Mouse (Mus musculus): ENCODE data around the gene Lgmn. TPM values are rescaled to one million over a fixed set of nuclear protein-coding genes. Genes with fewer than 3 reads are reported as not detected.
A peak's percentile ranks its signal among the peaks of the same experiment; 100 is the strongest.

Lgmn gene
- polyA plus RNA-seq, 1 experiment from 2014 or later: 120 TPM

- Histone ChIP-seq H3K27me3 (ENCODE audit: control insufficient read depth, insufficient read depth, low read length) (no peaks in the 10 kb centered on the region), H3K27ac (replicated peaks in 1 of 2; ENCODE audit: control insufficient read depth in 1 of 2, insufficient read depth in 1 of 2, low read depth in 2 of 2, low read length in 2 of 2) (no peak overlapping the region), H3K4me3 (ENCODE audit: control insufficient read depth in 1 of 2, insufficient read depth in 1 of 2, low read depth in 1 of 2, low read length in 2 of 2) (no peak overlapping the region), H3K9me3 (ENCODE audit: control insufficient read depth, low read length) (no peaks in the 10 kb centered on the region), H3K9ac (ENCODE audit: low read length) (no peak overlapping the region), H3K4me1 (ENCODE audit: control insufficient read depth in 2 of 2, insufficient read depth in 2 of 2, low read length in 2 of 2) (no peaks in the 10 kb centered on the region), H3K36me3 (ENCODE audit: control insufficient read depth, insufficient read depth, low read length) (peaks cover 90% of the 10 kb centered on the region), H3K4me2 (ENCODE audit: low read length) (no peak overlapping the region)
- ATAC-seq (ENCODE audit: insufficient number of reproducible peaks, insufficient read depth, low FRiP score, low read depth): no peak
- WGBS: 91% methylated on average over 2 of the region's 2 CpGs
Measured at GRCm38 (mm10) chr12:102391109-102391508, 48.5 kb downstream of the Lgmn start.

DNA sequence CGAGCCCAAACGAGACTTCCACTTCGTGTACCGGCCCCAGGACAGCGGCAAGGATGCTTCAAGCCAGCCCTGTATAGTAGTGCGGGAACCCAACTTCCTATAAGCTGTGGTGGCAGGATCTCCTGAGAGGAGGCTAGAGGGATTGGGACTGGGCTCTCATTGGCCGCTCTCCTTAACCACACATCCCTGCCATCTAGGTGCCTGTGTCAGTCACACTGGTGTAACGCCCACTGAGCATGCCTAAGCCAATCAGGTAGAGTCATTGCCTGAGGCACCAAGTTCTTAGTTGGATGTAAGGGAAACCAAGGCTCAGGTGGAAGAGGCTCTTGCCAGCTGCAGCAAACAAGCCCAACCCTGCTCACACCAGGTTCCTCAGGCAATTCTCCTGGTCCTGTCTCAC lies 49.6 kb downstream of the Lgmn start:
- no peaks in the 10 kb centered on the region for H3K27me3 ChIP-seq (ENCODE audit: control insufficient read depth, insufficient read depth, low read length)
- no peak overlapping the region for H3K9ac ChIP-seq (ENCODE audit: low read length)
- H3K9me3 ChIP-seq (ENCODE audit: control insufficient read depth, low read length): no peaks in the 10 kb centered on the region
- no peak overlapping the region for H3K4me3 ChIP-seq (ENCODE audit: control insufficient read depth in 1 of 2, insufficient read depth in 1 of 2, low read depth in 1 of 2, low read length in 2 of 2)
- H3K36me3 ChIP-seq (ENCODE audit: control insufficient read depth, insufficient read depth, low read length): peaks cover 87% of the 10 kb centered on the region
- no peak for ATAC-seq (ENCODE audit: insufficient number of reproducible peaks, insufficient read depth, low FRiP score, low read depth)
- WGBS: 45% methylated on average over 8 of the region's 8 CpGs
- no peak overlapping the region for H3K27ac ChIP-seq (replicated peaks in 1 of 2; ENCODE audit: control insufficient read depth in 1 of 2, insufficient read depth in 1 of 2, low read depth in 2 of 2, low read length in 2 of 2)
- no peak overlapping the region for H3K4me2 ChIP-seq (ENCODE audit: low read length)
- no peaks in the 10 kb centered on the region for H3K4me1 ChIP-seq (ENCODE audit: control insufficient read depth in 2 of 2, insufficient read depth in 2 of 2, low read length in 2 of 2)

- ATAC-seq (ENCODE audit: insufficient number of reproducible peaks, insufficient read depth, low FRiP score, low read depth): peak; percentile 24; the same call in 1 of the 2 replicates
Measured at GRCm38 (mm10) chr12:102387219-102387917, 52.2 kb downstream of the Lgmn start.

DNA sequence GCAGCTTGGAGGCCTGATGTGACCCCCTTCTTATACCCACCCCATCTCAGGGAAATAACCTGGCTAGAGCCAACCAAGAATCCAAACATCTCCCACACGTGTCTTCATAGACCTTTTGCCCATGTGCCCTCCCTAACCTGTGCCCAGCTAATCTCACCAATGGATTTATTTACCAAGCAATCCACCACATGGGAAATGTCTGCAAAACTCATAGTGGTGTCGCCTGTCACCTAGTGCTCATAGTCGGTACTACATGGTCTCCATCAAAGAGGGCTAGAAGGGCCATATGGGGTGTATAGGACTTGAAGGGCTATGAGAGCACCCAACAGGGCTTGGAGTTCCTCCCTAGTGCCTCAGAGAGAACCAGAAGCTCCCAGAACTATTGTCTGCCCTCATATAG lies 54.8 kb downstream of the Lgmn start:
- H3K27me3 ChIP-seq (ENCODE audit: control insufficient read depth, insufficient read depth, low read length): no peaks in the 10 kb centered on the region
- peaks cover 64% of the 10 kb centered on the region for H3K36me3 ChIP-seq (ENCODE audit: control insufficient read depth, insufficient read depth, low read length)
- H3K4me1 ChIP-seq (ENCODE audit: control insufficient read depth in 2 of 2, insufficient read depth in 2 of 2, low read length in 2 of 2): no peaks in the 10 kb centered on the region
- no peak for ATAC-seq (ENCODE audit: insufficient number of reproducible peaks, insufficient read depth, low FRiP score, low read depth)
- H3K9me3 ChIP-seq (ENCODE audit: control insufficient read depth, low read length): no peaks in the 10 kb centered on the region
- H3K4me2 ChIP-seq (ENCODE audit: low read length): no peak overlapping the region
- no peak overlapping the region for H3K4me3 ChIP-seq (ENCODE audit: control insufficient read depth in 1 of 2, insufficient read depth in 1 of 2, low read depth in 1 of 2, low read length in 2 of 2)
- no peak overlapping the region for H3K27ac ChIP-seq (replicated peaks in 1 of 2; ENCODE audit: control insufficient read depth in 1 of 2, insufficient read depth in 1 of 2, low read depth in 2 of 2, low read length in 2 of 2)
- WGBS: 28% methylated on average over 3 of the region's 3 CpGs
- H3K9ac ChIP-seq (ENCODE audit: low read length): no peak overlapping the region

More at GRCm38 (mm10) chr12:102387219-102387917, 52.2 kb downstream of the Lgmn start:
- no peak overlapping the region for H3K27ac ChIP-seq (replicated peaks in 1 of 2; ENCODE audit: control insufficient read depth in 1 of 2, insufficient read depth in 1 of 2, low read depth in 2 of 2, low read length in 2 of 2)
- no peaks in the 10 kb centered on the region for H3K9me3 ChIP-seq (ENCODE audit: control insufficient read depth, low read length)
- H3K36me3 ChIP-seq (ENCODE audit: control insufficient read depth, insufficient read depth, low read length): peaks cover 79% of the 10 kb centered on the region
- 57% methylated on average over 16 of the region's 16 CpGs for WGBS
- no peak overlapping the region for H3K9ac ChIP-seq (ENCODE audit: low read length)
- no peak overlapping the region for H3K4me3 ChIP-seq (ENCODE audit: control insufficient read depth in 1 of 2, insufficient read depth in 1 of 2, low read depth in 1 of 2, low read length in 2 of 2)
- no peak overlapping the region for H3K4me2 ChIP-seq (ENCODE audit: low read length)
- H3K4me1 ChIP-seq (ENCODE audit: control insufficient read depth in 2 of 2, insufficient read depth in 2 of 2, low read length in 2 of 2): no peaks in the 10 kb centered on the region
- no peaks in the 10 kb centered on the region for H3K27me3 ChIP-seq (ENCODE audit: control insufficient read depth, insufficient read depth, low read length)

DNA sequence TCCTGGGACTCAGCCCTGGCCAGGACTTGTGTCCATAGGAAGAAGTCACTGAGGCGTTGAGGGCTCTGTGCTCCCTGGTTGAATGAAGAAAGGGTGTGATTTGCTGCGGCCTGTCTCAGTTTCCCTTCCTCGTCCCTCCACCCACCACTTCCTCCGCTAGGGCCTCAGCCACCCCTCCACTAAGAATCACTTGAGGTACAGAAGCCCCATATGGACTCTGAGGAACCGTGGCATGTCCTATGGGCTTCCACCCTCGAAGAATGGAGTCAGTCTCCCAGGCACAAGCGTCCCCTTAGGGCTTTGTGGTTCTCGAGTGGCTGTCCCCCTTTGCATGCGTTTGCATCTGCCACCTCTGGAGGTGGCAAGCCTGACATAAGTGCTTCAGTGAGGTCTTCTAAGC lies 56.3 kb downstream of the Lgmn start:
- Histone ChIP-seq H3K27me3 (ENCODE audit: control insufficient read depth, insufficient read depth, low read length) (no peaks in the 10 kb centered on the region), H3K36me3 (ENCODE audit: control insufficient read depth, insufficient read depth, low read length) (peaks cover 60% of the 10 kb centered on the region), H3K4me2 (ENCODE audit: low read length) (no peak overlapping the region), H3K4me1 (ENCODE audit: control insufficient read depth in 2 of 2, insufficient read depth in 2 of 2, low read length in 2 of 2) (no peaks in the 10 kb centered on the region), H3K9me3 (ENCODE audit: control insufficient read depth, low read length) (no peaks in the 10 kb centered on the region), H3K4me3 (ENCODE audit: control insufficient read depth in 1 of 2, insufficient read depth in 1 of 2, low read depth in 1 of 2, low read length in 2 of 2) (no peak overlapping the region), H3K27ac (replicated peaks in 1 of 2; ENCODE audit: control insufficient read depth in 1 of 2, insufficient read depth in 1 of 2, low read depth in 2 of 2, low read length in 2 of 2) (no peak overlapping the region), H3K9ac (ENCODE audit: low read length) (no peak overlapping the region)
- no peak for ATAC-seq (ENCODE audit: insufficient number of reproducible peaks, insufficient read depth, low FRiP score, low read depth)
- 86% methylated on average over 9 of the region's 9 CpGs for WGBS

DNA sequence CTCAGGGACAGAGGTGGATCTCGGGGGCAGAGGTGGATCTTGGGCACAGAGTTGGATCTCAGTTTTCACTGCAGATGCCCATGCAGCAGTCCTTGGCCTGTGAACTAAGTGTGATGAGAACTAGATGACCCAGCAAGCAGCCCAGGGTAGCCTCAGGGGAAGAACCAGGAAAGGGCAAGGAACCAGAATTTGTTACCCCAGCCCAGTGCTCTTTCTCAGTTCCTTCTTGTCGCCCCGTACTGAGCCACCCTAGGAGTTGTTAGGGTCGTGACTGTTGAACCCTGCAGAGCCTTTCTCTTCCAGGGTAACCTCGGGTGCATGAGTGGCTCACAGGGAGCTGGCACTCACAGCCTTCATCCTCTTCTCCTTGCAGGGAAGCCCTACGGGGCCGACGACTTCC lies 57.4 kb downstream of the Lgmn start:
- Histone ChIP-seq H3K9ac (ENCODE audit: low read length) (no peak overlapping the region), H3K27me3 (ENCODE audit: control insufficient read depth, insufficient read depth, low read length) (no peaks in the 10 kb centered on the region), H3K9me3 (ENCODE audit: control insufficient read depth, low read length) (no peaks in the 10 kb centered on the region), H3K4me2 (ENCODE audit: low read length) (no peak overlapping the region), H3K4me1 (ENCODE audit: control insufficient read depth in 2 of 2, insufficient read depth in 2 of 2, low read length in 2 of 2) (no peaks in the 10 kb centered on the region), H3K4me3 (ENCODE audit: control insufficient read depth in 1 of 2, insufficient read depth in 1 of 2, low read depth in 1 of 2, low read length in 2 of 2) (no peak overlapping the region), H3K36me3 (ENCODE audit: control insufficient read depth, insufficient read depth, low read length) (peaks cover 53% of the 10 kb centered on the region), H3K27ac (replicated peaks in 1 of 2; ENCODE audit: control insufficient read depth in 1 of 2, insufficient read depth in 1 of 2, low read depth in 2 of 2, low read length in 2 of 2) (no peak overlapping the region)
- no peak for ATAC-seq (ENCODE audit: insufficient number of reproducible peaks, insufficient read depth, low FRiP score, low read depth)
- WGBS: 83% methylated on average over 8 of the region's 8 CpGs

GRCm38 (mm10) chr12:102372322-102372721 lies 67.3 kb downstream of the Lgmn start:
- H3K36me3 ChIP-seq (ENCODE audit: control insufficient read depth, insufficient read depth, low read length): peaks cover 54% of the 10 kb centered on the region
- no peak overlapping the region for H3K4me3 ChIP-seq (ENCODE audit: control insufficient read depth in 1 of 2, insufficient read depth in 1 of 2, low read depth in 1 of 2, low read length in 2 of 2)
- no peaks in the 10 kb centered on the region for H3K9me3 ChIP-seq (ENCODE audit: control insufficient read depth, low read length)
- H3K27ac ChIP-seq (replicated peaks in 1 of 2; ENCODE audit: control insufficient read depth in 1 of 2, insufficient read depth in 1 of 2, low read depth in 2 of 2, low read length in 2 of 2): no peak overlapping the region
- WGBS: 74% methylated on average over 3 of the region's 3 CpGs
- H3K27me3 ChIP-seq (ENCODE audit: control insufficient read depth, insufficient read depth, low read length): no peaks in the 10 kb centered on the region
- peaks cover 31 to 32% of the 10 kb centered on the region in 2 experiments for H3K4me1 ChIP-seq (ENCODE audit: control insufficient read depth in 2 of 2, insufficient read depth in 2 of 2, low read length in 2 of 2)
- no peak overlapping the region for H3K9ac ChIP-seq (ENCODE audit: low read length)
- no peak overlapping the region for H3K4me2 ChIP-seq (ENCODE audit: low read length)
- ATAC-seq (ENCODE audit: insufficient number of reproducible peaks, insufficient read depth, low FRiP score, low read depth): no peak

GRCm38 (mm10) chr12:102370931-102371500 lies 68.6 kb downstream of the Lgmn start:
- H3K4me3 ChIP-seq (ENCODE audit: control insufficient read depth in 1 of 2, insufficient read depth in 1 of 2, low read depth in 1 of 2, low read length in 2 of 2): no peak overlapping the region
- H3K9ac ChIP-seq (ENCODE audit: low read length): no peak overlapping the region
- H3K27ac ChIP-seq (replicated peaks in 1 of 2; ENCODE audit: control insufficient read depth in 1 of 2, insufficient read depth in 1 of 2, low read depth in 2 of 2, low read length in 2 of 2): no peak overlapping the region
- H3K4me2 ChIP-seq (ENCODE audit: low read length): no peak overlapping the region
- H3K9me3 ChIP-seq (ENCODE audit: control insufficient read depth, low read length): no peaks in the 10 kb centered on the region
- peaks cover 49% of the 10 kb centered on the region for H3K36me3 ChIP-seq (ENCODE audit: control insufficient read depth, insufficient read depth, low read length)
- H3K4me1 ChIP-seq (ENCODE audit: control insufficient read depth in 2 of 2, insufficient read depth in 2 of 2, low read length in 2 of 2): peaks cover 31 to 32% of the 10 kb centered on the region in 2 experiments
- WGBS: 79% methylated on average over 4 of the region's 4 CpGs
- ATAC-seq (ENCODE audit: insufficient number of reproducible peaks, insufficient read depth, low FRiP score, low read depth): no peak
- H3K27me3 ChIP-seq (ENCODE audit: control insufficient read depth, insufficient read depth, low read length): no peaks in the 10 kb centered on the region
